Comparison of ENCODE assay signal across 12 mouse cellular contexts in genomic region chr2:114784191-114784590, GRCm38 (mm10).
A peak's percentile ranks its signal among the peaks of the same experiment; 100 is the strongest.
DNase-seq lines count a peak whose midpoint lies in the region; ATAC-seq and TF ChIP-seq lines count a peak whose summit lies in the region.
"Had no signal": no experiment of that assay in that cellular context is flagged by ENCODE, and none has a peak within 500 bp of the region (broad histone marks: within the 10 kb centered on the region; RNA-seq: fewer than 3 reads in every experiment).

No protein-coding gene starts in this region.

- peak overlapping the region; percentile 22; the same call in 1 of the 2 replicates for H3K27ac ChIP-seq in forebrain, embryonic 14.5 days (ENCODE audit: low read depth, low read length)
- no peak overlapping the region for H3K27ac ChIP-seq in forebrain, embryonic 12.5 days
- H3K27ac ChIP-seq in midbrain, embryonic 13.5 days = no peak overlapping the region
- no peak overlapping the region for H3K27ac ChIP-seq in midbrain, embryonic 10.5 days (replicated peaks)
- peak overlapping the region; percentile 71 for H3K27ac ChIP-seq in forebrain, embryonic 16.5 days (ENCODE audit: low read length)
- no peak overlapping the region for H3K27ac ChIP-seq in midbrain, postnatal 0 days (ENCODE audit: low read depth, low read length)
- no peak overlapping the region for H3K27ac ChIP-seq in intestine, postnatal 0 days (ENCODE audit: low read depth, low read length)
- H3K27ac ChIP-seq: heart, embryonic 15.5 days; stomach, embryonic 15.5 days had no signal

- peak; percentile 83 for ATAC-seq in forebrain, embryonic 14.5 days
- no peak for ATAC-seq in forebrain, embryonic 12.5 days (ENCODE audit: low FRiP score)
- ATAC-seq in midbrain, embryonic 13.5 days = peak; percentile 63
- peak; percentile 82 for ATAC-seq in forebrain, embryonic 16.5 days
- ATAC-seq in midbrain, postnatal 0 days (ENCODE audit: low FRiP score) = peak; percentile 38; the same call in 1 of the 2 replicates
- ATAC-seq in intestine, postnatal 0 days = no peak

- no peak overlapping the region for H3K4me2 ChIP-seq in forebrain, embryonic 14.5 days (ENCODE audit: low read length)
- no peak overlapping the region for H3K4me2 ChIP-seq in forebrain, embryonic 12.5 days
- no peak overlapping the region for H3K4me2 ChIP-seq in midbrain, embryonic 13.5 days (replicated peaks)
- no peak overlapping the region for H3K4me2 ChIP-seq in forebrain, embryonic 16.5 days (ENCODE audit: low read length)
- no peak overlapping the region for H3K4me2 ChIP-seq in midbrain, postnatal 0 days (ENCODE audit: low read depth, low read length, poor library complexity, severe bottlenecking)
- no peak overlapping the region for H3K4me2 ChIP-seq in intestine, postnatal 0 days (replicated peaks; ENCODE audit: low read depth)
- H3K4me2 ChIP-seq: heart, embryonic 15.5 days; stomach, embryonic 15.5 days had no signal

- H3K9ac ChIP-seq in forebrain, embryonic 14.5 days (ENCODE audit: low read length) = no peak overlapping the region
- H3K9ac ChIP-seq in forebrain, embryonic 12.5 days = no peak overlapping the region
- H3K9ac ChIP-seq in midbrain, embryonic 13.5 days (replicated peaks) = no peak overlapping the region
- H3K9ac ChIP-seq in forebrain, embryonic 16.5 days (replicated peaks; ENCODE audit: low read depth, low read length) = no peak overlapping the region
- no peak overlapping the region for H3K9ac ChIP-seq in midbrain, postnatal 0 days (replicated peaks; ENCODE audit: low read length, poor library complexity, severe bottlenecking)
- no peak overlapping the region for H3K9ac ChIP-seq in intestine, postnatal 0 days (ENCODE audit: low read depth, low read length)
- H3K9ac ChIP-seq: heart, embryonic 15.5 days; stomach, embryonic 15.5 days had no signal

- peak; percentile 66 for DNase-seq in forebrain, embryonic 14.5 days (ENCODE audit: low spot score)
- DNase-seq in midbrain, embryonic 10.5 days (ENCODE audit: low spot score) = no peak
- DNase-seq in midbrain, postnatal 0 days (ENCODE audit: low spot score) = peak; percentile 63
- no peak for DNase-seq in MN1 (ENCODE audit: low spot score)
- DNase-seq: kidney, adult 18-20 months; right cerebral cortex, postnatal 14 days had no signal

- no peak overlapping the region for H3K4me3 ChIP-seq in forebrain, embryonic 14.5 days (ENCODE audit: low read depth, low read length)
- H3K4me3 ChIP-seq in forebrain, embryonic 12.5 days (replicated peaks) = no peak overlapping the region
- H3K4me3 ChIP-seq in midbrain, embryonic 13.5 days (replicated peaks) = no peak overlapping the region
- no peak overlapping the region for H3K4me3 ChIP-seq in midbrain, embryonic 10.5 days
- no peak overlapping the region for H3K4me3 ChIP-seq in forebrain, embryonic 16.5 days (replicated peaks; ENCODE audit: low read length)
- no peak overlapping the region for H3K4me3 ChIP-seq in midbrain, postnatal 0 days (ENCODE audit: low read depth, low read length)
- no peak overlapping the region for H3K4me3 ChIP-seq in intestine, postnatal 0 days (ENCODE audit: low read depth, low read length)
- H3K4me3 ChIP-seq: heart, embryonic 15.5 days; stomach, embryonic 15.5 days had no signal

- H3K9me3 ChIP-seq in forebrain, embryonic 14.5 days (replicated peaks; ENCODE audit: control insufficient read depth, low read length) = no peaks in the 10 kb centered on the region
- no peaks in the 10 kb centered on the region for H3K9me3 ChIP-seq in forebrain, embryonic 12.5 days
- no peaks in the 10 kb centered on the region for H3K9me3 ChIP-seq in midbrain, embryonic 13.5 days
- no peaks in the 10 kb centered on the region for H3K9me3 ChIP-seq in midbrain, embryonic 10.5 days (replicated peaks)
- H3K9me3 ChIP-seq in forebrain, embryonic 16.5 days (ENCODE audit: control insufficient read depth, low read length) = no peaks in the 10 kb centered on the region
- no peaks in the 10 kb centered on the region for H3K9me3 ChIP-seq in midbrain, postnatal 0 days (ENCODE audit: low read length)
- H3K9me3 ChIP-seq in intestine, postnatal 0 days (ENCODE audit: control insufficient read depth) = no peaks in the 10 kb centered on the region
- H3K9me3 ChIP-seq: heart, embryonic 15.5 days; stomach, embryonic 15.5 days had no signal

- TF ChIP-seq CTCF in midbrain, postnatal 0 days (IDR thresholded peaks at IDR 0.05) = no peak
- no peak for TF ChIP-seq CTCF in intestine, postnatal 0 days (IDR thresholded peaks at IDR 0.05; ENCODE audit: low read depth)

- no peaks in the 10 kb centered on the region for H3K36me3 ChIP-seq in forebrain, embryonic 14.5 days (ENCODE audit: control insufficient read depth, insufficient read depth, low read length)
- H3K36me3 ChIP-seq in forebrain, embryonic 12.5 days (replicated peaks) = no peaks in the 10 kb centered on the region
- no peaks in the 10 kb centered on the region for H3K36me3 ChIP-seq in midbrain, embryonic 13.5 days
- H3K36me3 ChIP-seq in midbrain, embryonic 10.5 days = no peaks in the 10 kb centered on the region
- no peaks in the 10 kb centered on the region for H3K36me3 ChIP-seq in forebrain, embryonic 16.5 days (ENCODE audit: control insufficient read depth, insufficient read depth)
- no peaks in the 10 kb centered on the region for H3K36me3 ChIP-seq in midbrain, postnatal 0 days (ENCODE audit: insufficient read depth, low read length)
- H3K36me3 ChIP-seq in intestine, postnatal 0 days (ENCODE audit: control insufficient read depth, insufficient read depth) = no peaks in the 10 kb centered on the region
- H3K36me3 ChIP-seq: heart, embryonic 15.5 days; stomach, embryonic 15.5 days had no signal

- H3K4me1 ChIP-seq in forebrain, embryonic 14.5 days (ENCODE audit: control insufficient read depth, insufficient read depth, low read length) = peaks cover 7% of the 10 kb centered on the region; the same call in 1 of the 2 replicates
- 0 out of 2 replicates have a peak, but pooled peaks cover 5% of the 10 kb centered on the region for H3K4me1 ChIP-seq in forebrain, embryonic 12.5 days
- H3K4me1 ChIP-seq in midbrain, embryonic 13.5 days (replicated peaks) = 0 out of 2 replicates have a peak, but pooled peaks cover 3% of the 10 kb centered on the region
- peaks cover 5% of the 10 kb centered on the region for H3K4me1 ChIP-seq in midbrain, embryonic 10.5 days
- peaks cover 7% of the 10 kb centered on the region for H3K4me1 ChIP-seq in forebrain, embryonic 16.5 days (replicated peaks; ENCODE audit: control insufficient read depth, insufficient read depth, low read length)
- H3K4me1 ChIP-seq in midbrain, postnatal 0 days (ENCODE audit: insufficient read depth, low read length) = no peaks in the 10 kb centered on the region
- H3K4me1 ChIP-seq in intestine, postnatal 0 days (replicated peaks; ENCODE audit: control insufficient read depth, insufficient read depth, low read length) = no peaks in the 10 kb centered on the region
- H3K4me1 ChIP-seq: stomach, embryonic 15.5 days had no signal

- H3K27me3 ChIP-seq in forebrain, embryonic 14.5 days (replicated peaks; ENCODE audit: control insufficient read depth, insufficient read depth, low read length) = no peaks in the 10 kb centered on the region
- H3K27me3 ChIP-seq in forebrain, embryonic 12.5 days = no peaks in the 10 kb centered on the region
- H3K27me3 ChIP-seq in midbrain, embryonic 13.5 days = no peaks in the 10 kb centered on the region
- H3K27me3 ChIP-seq in midbrain, embryonic 10.5 days (ENCODE audit: low read depth, poor library complexity, severe bottlenecking) = no peaks in the 10 kb centered on the region
- no peaks in the 10 kb centered on the region for H3K27me3 ChIP-seq in forebrain, embryonic 16.5 days (replicated peaks; ENCODE audit: control insufficient read depth, insufficient read depth, low read length)
- H3K27me3 ChIP-seq in midbrain, postnatal 0 days (ENCODE audit: insufficient read depth, low read length) = no peaks in the 10 kb centered on the region
- H3K27me3 ChIP-seq in intestine, postnatal 0 days (replicated peaks; ENCODE audit: control insufficient read depth, insufficient read depth, low read length) = no peaks in the 10 kb centered on the region
- H3K27me3 ChIP-seq: heart, embryonic 15.5 days; stomach, embryonic 15.5 days had no signal

Comparison
In these comparisons a context has a peak if more than half of its experiments do, and no peak if none do; other contexts are left out.
1. ATAC-seq: peak in forebrain, embryonic 14.5 days (single experiment), midbrain, embryonic 13.5 days (single experiment), forebrain, embryonic 16.5 days (single experiment) and midbrain, postnatal 0 days (single experiment); none in forebrain, embryonic 12.5 days (single experiment) and intestine, postnatal 0 days (single experiment).
2. DNase-seq: peak in forebrain, embryonic 14.5 days (single experiment) and midbrain, postnatal 0 days (single experiment); none in midbrain, embryonic 10.5 days (single experiment) and MN1 (single experiment).
3. H3K27ac ChIP-seq: peak in forebrain, embryonic 14.5 days (single experiment) and forebrain, embryonic 16.5 days (single experiment); none in forebrain, embryonic 12.5 days (single experiment), midbrain, embryonic 13.5 days (single experiment), midbrain, embryonic 10.5 days (single experiment), midbrain, postnatal 0 days (single experiment) and intestine, postnatal 0 days (single experiment).